Mouse (Mus musculus) embryo, embryonic 9.5 days (tissue): ENCODE data around the gene Creb5.

Source experiments
- DNase-seq: peaks from one replicate; pipeline ENCODE4 v3.0.0-alpha.2; 2017; ENCODE audit errors: extremely low spot score

Gene Creb5

GRCm38 (mm10) chr6:53287038-53287561 is at the start of gene Creb5:
Gene Creb5 (plus strand): TSS chr6:53287270.
- DNase-seq, result peak; percentile 93

GRCm38 (mm10) chr6:53259841-53260240 is 27.2 kb upstream of the Creb5 start:
- DNase-seq, result no peak

- no peak for DNase-seq
Observed at GRCm38 (mm10) chr6:53262401-53262800, 24.7 kb upstream of the Creb5 start.

GRCm38 (mm10) chr6:53267036-53267435 is 20.0 kb upstream of the Creb5 start:
- peak; percentile 43 for DNase-seq

GRCm38 (mm10) chr6:53267732-53268505 is 19.2 kb upstream of the Creb5 start:
- no peak for DNase-seq

- no peak for DNase-seq
Observed at GRCm38 (mm10) chr6:53271216-53271615, 15.9 kb upstream of the Creb5 start.

- no peak for DNase-seq
Observed at GRCm38 (mm10) chr6:53271636-53272035, 15.4 kb upstream of the Creb5 start.

GRCm38 (mm10) chr6:53286389-53287037 is 557 bp upstream of the Creb5 start:
- DNase-seq, result peak; percentile 40

GRCm38 (mm10) chr6:53287562-53288381 is 702 bp downstream of the Creb5 start:
- DNase-seq, result peak; percentile 67

- peak; percentile 45 for DNase-seq
Observed at GRCm38 (mm10) chr6:53288584-53289558, 1.8 kb downstream of the Creb5 start.

- no peak for DNase-seq
Observed at GRCm38 (mm10) chr6:53289659-53290058, 2.6 kb downstream of the Creb5 start.

GRCm38 (mm10) chr6:53290215-53290990 is 3.3 kb downstream of the Creb5 start:
- DNase-seq, result peak; percentile 50

- no peak for DNase-seq
Observed at GRCm38 (mm10) chr6:53292931-53293330, 5.9 kb downstream of the Creb5 start.

- DNase-seq, result no peak
Observed at GRCm38 (mm10) chr6:53297851-53298250, 10.8 kb downstream of the Creb5 start.

- DNase-seq, result peak; percentile 38
Observed at GRCm38 (mm10) chr6:53304201-53304600, 17.1 kb downstream of the Creb5 start.

GRCm38 (mm10) chr6:53306156-53306555 is 19.1 kb downstream of the Creb5 start:
- no peak for DNase-seq

GRCm38 (mm10) chr6:53306710-53307109 is 19.6 kb downstream of the Creb5 start:
- no peak for DNase-seq

GRCm38 (mm10) chr6:53308684-53309083 is 21.6 kb downstream of the Creb5 start:
- DNase-seq, result no peak

GRCm38 (mm10) chr6:53313604-53314003 is 26.5 kb downstream of the Creb5 start:
- no peak for DNase-seq

GRCm38 (mm10) chr6:53314126-53314525 is 27.1 kb downstream of the Creb5 start:
- no peak for DNase-seq
